Mouse (Mus musculus): ENCODE data around the gene Nfkbib. TPM values are rescaled to one million over a fixed set of nuclear protein-coding genes. Genes with fewer than 3 reads are reported as not detected.

Nfkbib gene
- total RNA-seq, 2 experiments from 2014 or later, result 24.4 to 27.9 TPM

DNA sequence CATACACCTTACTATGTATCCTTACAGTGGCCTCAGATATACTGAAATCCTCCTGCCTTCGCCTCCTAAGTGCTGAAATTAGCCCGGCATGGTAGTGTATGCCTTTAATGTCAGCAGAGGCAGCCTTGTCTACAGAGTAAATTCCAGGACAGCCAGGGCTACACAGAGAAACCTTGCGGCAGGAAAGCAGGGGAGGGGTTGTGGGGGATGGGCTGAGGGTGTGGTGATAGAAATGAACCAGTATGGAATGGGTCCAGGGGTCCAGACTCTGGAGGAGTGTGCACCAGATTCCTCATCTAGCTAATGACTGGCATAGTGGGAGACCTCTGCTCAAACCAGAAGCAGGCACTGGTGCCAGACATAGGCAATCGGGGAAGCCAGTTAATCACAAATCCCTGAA, 48.2 kb downstream of the Nfkbib start:
- DNase-seq, result no peak

DNA sequence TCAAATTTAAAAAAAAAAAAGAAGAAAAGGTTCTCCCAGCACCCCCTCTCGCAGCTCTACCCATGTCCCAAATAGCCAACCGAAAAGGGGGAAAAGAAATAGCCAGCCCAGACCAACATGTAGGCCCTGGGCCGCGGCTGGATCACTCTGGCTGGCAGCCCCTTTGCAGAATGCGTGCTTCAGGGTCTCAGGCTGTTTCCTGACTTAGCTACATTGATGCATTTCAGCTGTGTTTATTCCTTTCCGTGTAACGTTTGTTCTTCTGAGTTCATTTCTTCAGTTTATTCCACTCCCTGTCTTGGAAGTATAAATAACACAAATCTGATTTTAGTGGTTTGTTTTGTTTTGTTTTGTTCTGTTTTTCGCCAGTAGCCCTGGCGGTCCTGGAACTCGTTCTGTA, 49.6 kb downstream of the Nfkbib start:
- no peak for DNase-seq

DNA sequence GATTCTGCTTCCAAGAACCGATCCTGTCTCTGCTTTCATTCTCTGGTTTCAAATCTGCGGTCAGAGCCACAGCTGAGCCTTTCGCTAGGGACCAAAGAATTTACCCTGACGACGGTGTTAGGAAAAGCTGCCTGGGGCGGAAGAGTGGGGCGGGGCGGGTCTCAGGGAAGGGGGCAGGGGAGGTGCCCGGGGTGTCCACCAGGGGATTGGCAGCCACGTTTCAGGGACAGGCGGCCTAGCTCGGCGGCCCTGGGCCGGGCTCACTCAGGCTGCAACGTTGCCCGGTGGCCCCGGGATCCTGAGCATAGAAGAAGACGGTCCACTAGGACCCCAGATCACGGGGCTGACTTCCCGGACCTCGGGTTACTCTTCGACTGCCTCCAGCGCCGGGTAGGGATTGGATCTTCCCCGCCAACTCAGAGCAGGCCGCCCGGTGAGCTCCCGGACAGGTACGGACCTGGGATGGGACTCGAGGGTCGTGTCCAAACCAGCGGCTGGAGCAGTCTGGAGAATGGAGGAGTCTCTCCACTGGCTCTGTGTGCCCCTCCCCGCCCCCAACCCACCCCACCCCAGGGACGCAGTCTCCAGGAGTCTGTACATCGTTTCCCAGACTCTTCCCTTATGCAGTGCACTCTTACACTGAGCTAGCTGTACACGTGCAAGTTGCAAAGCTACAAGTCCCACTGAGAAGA, 50.6 kb downstream of the Nfkbib start, which contains the start of gene Fbxo17:
Gene Fbxo17 (plus strand): TSS at position 215 of the 692 bp plus-strand sequence.
- DNase-seq, result peak; percentile 68

DNA sequence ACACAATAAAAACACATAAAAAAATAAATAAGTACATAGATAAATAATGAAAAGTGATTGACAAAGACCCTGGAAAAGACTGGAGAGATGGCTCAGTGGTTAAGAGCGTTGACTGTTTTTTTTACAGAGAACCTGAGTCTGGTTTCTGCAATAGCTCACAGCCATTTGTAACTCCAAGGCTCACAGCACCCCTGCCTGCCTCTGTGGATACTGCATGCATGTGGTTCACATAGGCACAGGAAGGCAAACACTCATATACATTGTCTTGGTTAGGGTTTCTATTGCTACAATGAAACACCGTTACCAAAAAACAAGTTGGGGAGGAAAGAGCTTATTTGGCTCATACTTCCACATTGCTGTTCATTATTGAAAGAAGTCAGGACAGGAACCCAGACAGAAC, 51.7 kb downstream of the Nfkbib start:
- no peak for DNase-seq

DNA sequence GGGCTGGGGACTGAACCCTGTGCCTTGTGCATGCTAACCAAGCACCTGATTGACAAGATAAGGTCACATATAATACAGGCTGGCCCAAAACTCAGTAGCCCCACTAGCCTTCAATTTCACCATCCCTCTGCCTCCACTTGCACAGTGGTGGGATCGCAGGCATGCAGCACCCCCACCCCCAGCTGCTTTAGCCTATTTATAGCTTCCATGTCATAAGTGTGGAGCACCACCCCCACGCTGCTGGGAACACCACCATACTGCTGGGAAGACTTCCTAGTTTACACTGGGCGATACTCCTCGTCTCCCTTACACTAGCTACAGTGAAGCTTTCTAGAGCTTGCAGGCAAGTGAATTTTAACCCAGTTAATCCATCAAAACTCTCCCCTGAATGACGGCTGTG, 52.6 kb downstream of the Nfkbib start:
- DNase-seq, result no peak

DNA sequence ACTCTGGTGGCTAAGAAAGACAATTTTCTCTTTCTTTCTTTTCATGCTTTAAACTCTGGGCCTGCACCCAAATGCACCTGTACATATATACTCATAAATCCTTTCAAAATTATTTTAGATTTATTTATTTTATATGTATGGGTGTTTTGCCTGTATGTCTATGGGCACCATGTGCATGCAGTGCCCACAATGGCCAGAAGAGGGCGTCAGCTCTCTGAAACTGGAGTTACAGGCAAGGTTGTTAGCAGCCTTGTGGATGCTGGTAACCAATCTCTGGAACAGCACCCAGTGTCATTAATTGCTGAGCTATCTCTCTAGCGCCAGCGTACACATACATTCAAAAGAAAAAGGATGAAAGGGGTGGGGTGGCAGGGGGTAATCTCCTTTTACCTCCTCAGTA, 56.4 kb downstream of the Nfkbib start:
- no peak for DNase-seq

DNA sequence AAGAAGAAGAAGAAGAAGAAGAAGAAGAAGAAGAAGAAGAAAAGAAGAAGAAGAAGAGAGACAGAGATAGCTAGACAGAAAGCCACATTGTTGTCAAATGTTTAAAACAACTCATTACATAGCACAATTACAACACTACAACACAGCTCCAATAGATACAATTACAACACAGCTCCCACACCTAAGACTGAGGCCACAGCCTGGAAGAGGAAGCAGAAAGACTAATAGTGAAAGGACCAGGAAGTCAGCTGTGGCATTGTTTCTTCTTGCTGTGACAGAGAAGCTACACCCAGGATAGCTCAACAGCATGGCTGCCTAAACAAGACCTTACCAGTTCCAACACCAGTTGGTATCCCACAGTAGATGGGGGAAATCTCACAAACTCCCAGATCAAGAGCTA, 57.9 kb downstream of the Nfkbib start:
- DNase-seq, result no peak

Other genes starting within 250 kb of the Nfkbib start
- not detected for gene Ifnl3, start 244.7 kb downstream of the Nfkbib start, total RNA-seq (2021)
- gene Sycn, start 226.6 kb downstream of the Nfkbib start, total RNA-seq (2021), result not detected
- gene Nccrp1, start 220.3 kb downstream of the Nfkbib start, total RNA-seq (2021), result not detected
- gene Samd4b, start 169.4 kb downstream of the Nfkbib start, total RNA-seq (2021), result 10 to 100 TPM in 1 of 2 experiments, 1 to 10 TPM in 1; 9.8 to 14.0 TPM
- gene Pak4, start 169.3 kb downstream of the Nfkbib start, total RNA-seq (2021), result 1 to 10 TPM; 3.0 TPM
- not detected for gene Acp7, start 136.2 kb downstream of the Nfkbib start, total RNA-seq (2021)
- gene Fbxo27, start 74.7 kb downstream of the Nfkbib start, total RNA-seq (2021), result 1 to 10 TPM in 1 of 2 experiments, under 1 TPM in 1; 0.74 to 1.3 TPM
- 1 to 10 TPM; 5.7 to 6.0 TPM for gene Fbxo17, start 50.7 kb downstream of the Nfkbib start, total RNA-seq (2021)
- gene Mrps12, start 25.7 kb downstream of the Nfkbib start, total RNA-seq (2021), result 10 to 100 TPM; 35.2 to 46.5 TPM
- 10 to 100 TPM; 13.5 to 15.6 TPM for gene Sars2, start 25.5 kb downstream of the Nfkbib start, total RNA-seq (2021)
- gene Ccer2, start 11.3 kb downstream of the Nfkbib start, total RNA-seq (2021), result not detected
- 10 to 100 TPM; 81.6 to 82.3 TPM for gene Sirt2, start 777 bp downstream of the Nfkbib start, total RNA-seq (2021)
- under 1 TPM; 0.51 to 0.78 TPM for gene Rinl, start 21.5 kb upstream of the Nfkbib start, total RNA-seq (2021)
- 100 to 1,000 TPM; 118 to 120 TPM for gene Hnrnpl, start 41.0 kb upstream of the Nfkbib start, total RNA-seq (2021)
- gene Ech1, start 57.7 kb upstream of the Nfkbib start, total RNA-seq (2021), result 100 to 1,000 TPM; 185 to 241 TPM
- gene Lgals4, start 66.3 kb upstream of the Nfkbib start, total RNA-seq (2021), result 1 to 10 TPM; 3.2 to 5.4 TPM
- not detected for gene Lgals7, start 96.3 kb upstream of the Nfkbib start, total RNA-seq (2021)
- under 1 TPM in 1 of 2 experiments, not detected in 1; 0.10 TPM for gene Capn12, start 113.9 kb upstream of the Nfkbib start, total RNA-seq (2021)
- gene Actn4, start 194.8 kb upstream of the Nfkbib start, total RNA-seq (2021), result 10 to 100 TPM; 36.7 to 45.8 TPM
- gene Eif3k, start 214.4 kb upstream of the Nfkbib start, total RNA-seq (2021), result 100 to 1,000 TPM; 116 to 137 TPM
- gene Map4k1, start 214.5 kb upstream of the Nfkbib start, total RNA-seq (2021), result under 1 TPM; 0.29 to 0.36 TPM